Comparison of ENCODE assay signal across 8 mouse cellular contexts in genomic region chr12:91625013-91625412, GRCm38 (mm10). TPM values are rescaled to one million over a fixed set of nuclear protein-coding genes. Genes with fewer than 3 reads are reported as not detected.
DNase-seq lines count a peak whose midpoint lies in the region; ATAC-seq and TF ChIP-seq lines count a peak whose summit lies in the region.
"Had no signal": no experiment of that assay in that cellular context is flagged by ENCODE, and none has a peak within 500 bp of the region (broad histone marks: within the 10 kb centered on the region; RNA-seq: fewer than 3 reads in every experiment).

No protein-coding gene starts in this region.

- no peak overlapping the region for H3K27ac ChIP-seq in kidney, embryonic 16.5 days (ENCODE audit: low read length)
- no peak overlapping the region for H3K27ac ChIP-seq in ES-Bruce4 (ENCODE audit: insufficient read depth, low read length)
- H3K27ac ChIP-seq in liver, embryonic 14.5 days: no peak overlapping the region
- H3K27ac ChIP-seq: embryonic facial prominence, embryonic 15.5 days had no signal

- H3K4me1 ChIP-seq in kidney, embryonic 16.5 days (ENCODE audit: insufficient read depth, low read length): no peaks in the 10 kb centered on the region
- H3K4me1 ChIP-seq in ES-Bruce4 (ENCODE audit: control insufficient read depth, insufficient read depth, low read length): no peaks in the 10 kb centered on the region
- H3K4me1 ChIP-seq in liver, embryonic 14.5 days (replicated peaks; ENCODE audit: control insufficient read depth in 2 of 2, insufficient read depth in 2 of 2, low read length in 1 of 2): no peaks in the 10 kb centered on the region
- H3K4me1 ChIP-seq: embryonic facial prominence, embryonic 15.5 days had no signal

- no peak for TF ChIP-seq POLR2A in ES-Bruce4 (IDR thresholded peaks at IDR 0.05; ENCODE audit: insufficient read depth, low read length)

- no peak for ATAC-seq in kidney, embryonic 16.5 days (ENCODE audit: low FRiP score, low TSS enrichment)
- ATAC-seq in liver, embryonic 14.5 days (ENCODE audit: insufficient read depth): no peak
- no peak for ATAC-seq in cerebellum, adult (ENCODE audit: insufficient number of reproducible peaks, low FRiP score, low TSS enrichment)

- H3K9ac ChIP-seq in kidney, embryonic 16.5 days (replicated peaks; ENCODE audit: low read length): no peak overlapping the region
- H3K9ac ChIP-seq in ES-Bruce4 (ENCODE audit: low read depth, poor library complexity, severe bottlenecking): no peak overlapping the region
- no peak overlapping the region for H3K9ac ChIP-seq in liver, embryonic 14.5 days (replicated peaks)
- H3K9ac ChIP-seq: embryonic facial prominence, embryonic 15.5 days had no signal

- DNase-seq in kidney, adult 9 months: peak; percentile 54
- peak; percentile 67 for DNase-seq in adrenal gland, postnatal 10 days
- DNase-seq in liver, embryonic 14.5 days (ENCODE audit: low read depth in 3 of 3, low spot score in 3 of 3): peak; percentile 7 to 22 (median 12)
- DNase-seq in right cerebral cortex, postnatal 10 days (ENCODE audit: low spot score in 2 of 2): no peak

- WGBS in kidney, embryonic 16.5 days: 72% methylated on average over 1 of the region's 1 CpGs
- 52% methylated on average over 1 of the region's 1 CpGs for WGBS in liver, embryonic 14.5 days (ENCODE audit: insufficient replicate concordance)

- no peak overlapping the region for H3K4me3 ChIP-seq in kidney, embryonic 16.5 days (ENCODE audit: low read length)
- no peak overlapping the region for H3K4me3 ChIP-seq in ES-Bruce4 (ENCODE audit: low read depth, low read length)
- H3K4me3 ChIP-seq in liver, embryonic 14.5 days (ENCODE audit: insufficient read depth in 1 of 2, low read depth in 2 of 2, low read length in 2 of 2): no peak overlapping the region
- H3K4me3 ChIP-seq: embryonic facial prominence, embryonic 15.5 days had no signal

- peak; percentile 31 for TF ChIP-seq CTCF in ES-Bruce4 (IDR thresholded peaks at IDR 0.05; ENCODE audit: low read depth, low read length)
- peak; percentile 75 for TF ChIP-seq CTCF in liver, embryonic 14.5 days (IDR thresholded peaks at IDR 0.05; ENCODE audit: low read depth)

- no peaks in the 10 kb centered on the region for H3K36me3 ChIP-seq in kidney, embryonic 16.5 days (ENCODE audit: insufficient read depth, low read length)
- H3K36me3 ChIP-seq in ES-Bruce4 (ENCODE audit: control insufficient read depth, insufficient read depth, low read length, poor library complexity, severe bottlenecking): no peaks in the 10 kb centered on the region
- no peaks in the 10 kb centered on the region for H3K36me3 ChIP-seq in liver, embryonic 14.5 days (replicated peaks; ENCODE audit: control insufficient read depth, insufficient read depth, low read depth)
- H3K36me3 ChIP-seq: embryonic facial prominence, embryonic 15.5 days had no signal

- no peak overlapping the region for H3K4me2 ChIP-seq in kidney, embryonic 16.5 days (replicated peaks; ENCODE audit: low read depth, low read length)
- H3K4me2 ChIP-seq in liver, embryonic 14.5 days (ENCODE audit: low read depth): no peak overlapping the region
- H3K4me2 ChIP-seq: embryonic facial prominence, embryonic 15.5 days had no signal

- H3K9me3 ChIP-seq in kidney, embryonic 16.5 days (ENCODE audit: low read length): no peaks in the 10 kb centered on the region
- H3K9me3 ChIP-seq in ES-Bruce4 (replicated peaks; ENCODE audit: control insufficient read depth, insufficient read depth, low read length, poor library complexity, severe bottlenecking): no peaks in the 10 kb centered on the region
- H3K9me3 ChIP-seq in liver, embryonic 14.5 days (ENCODE audit: control insufficient read depth, low read length): no peaks in the 10 kb centered on the region
- H3K9me3 ChIP-seq: embryonic facial prominence, embryonic 15.5 days had no signal

- H3K27me3 ChIP-seq in kidney, embryonic 16.5 days (ENCODE audit: insufficient read depth, low read length): no peaks in the 10 kb centered on the region
- no peaks in the 10 kb centered on the region; the same call in 1 of the 2 replicates for H3K27me3 ChIP-seq in ES-Bruce4 (ENCODE audit: control insufficient read depth, insufficient read depth, low read length, poor library complexity, severe bottlenecking)
- H3K27me3 ChIP-seq in liver, embryonic 14.5 days (ENCODE audit: control insufficient read depth, insufficient read depth, low read length): no peaks in the 10 kb centered on the region
- H3K27me3 ChIP-seq: embryonic facial prominence, embryonic 15.5 days had no signal

- no peak for TF ChIP-seq EP300 in ES-Bruce4 (IDR thresholded peaks at IDR 0.05; ENCODE audit: insufficient read depth, low read depth, low read length)
- TF ChIP-seq EP300 in liver, embryonic 14.5 days (IDR thresholded peaks at IDR 0.05; ENCODE audit: low read depth): no peak

RNA-seq across cellular contexts. Expression of gene Gtf2a1, which starts 34.7 kb away (rescaled TPM):
- polyA plus RNA-seq in kidney, embryonic 16.5 days (2015; fragmentation: Nextera tagmentation; extraction: Ambion mirVana): 50.3 and 51.3 TPM in 2 replicates
- 72.1 and 77.4 TPM in 2 replicates for polyA plus RNA-seq in ES-Bruce4 (2011; ENCODE audit: insufficient read depth, insufficient read length, low read depth, missing spikeins)
- 10 to 100 TPM; 39.9 to 41.9 TPM for total RNA-seq in adrenal gland, postnatal 10 days (2021)
- polyA plus RNA-seq in liver, embryonic 14.5 days (2012; rRNA removed): 5.2 and 6.3 TPM in 2 replicates
- polyA plus RNA-seq in liver, embryonic 14.5 days (2014; fragmentation: Nextera tagmentation; extraction: Ambion mirVana): 13.8 and 14.0 TPM in 2 replicates

Comparison
In these comparisons a context has a peak if more than half of its experiments do, and no peak if none do; other contexts are left out.
1. DNase-seq: peak in kidney, adult 9 months (single experiment), adrenal gland, postnatal 10 days (single experiment) and liver, embryonic 14.5 days (3 of 3); none in right cerebral cortex, postnatal 10 days (0 of 2).